Mouse (Mus musculus) layer of hippocampus, postnatal 14 days (tissue): ENCODE measurements around the gene Krt71. TPM values are rescaled to one million over a fixed set of nuclear protein-coding genes. Genes with fewer than 3 reads are reported as not detected.

Source experiments
- DNase-seq, 2 experiments: peaks; one replicate each; pipeline ENCODE4 v3.0.0; 2021 to 2022; ENCODE audit warnings: low spot score in 2 of 2, mixed read lengths in 1 of 2
- long read RNA-seq, 2 experiments: library from polyadenylated mRNA; stranded (forward); transcript quantifications; one replicate each; pipeline ENCODE4 v2.0.0; 2021
- total RNA-seq, 2 experiments: library from RNA; stranded (reverse); gene quantifications; 2 replicates each; pipeline ENCODE4 v1.2.3; 2021

The Krt71 gene
- total RNA-seq: not detected
- long read RNA-seq, experiment 1: 0 reads
- long read RNA-seq, experiment 2: 0 reads

DNA sequence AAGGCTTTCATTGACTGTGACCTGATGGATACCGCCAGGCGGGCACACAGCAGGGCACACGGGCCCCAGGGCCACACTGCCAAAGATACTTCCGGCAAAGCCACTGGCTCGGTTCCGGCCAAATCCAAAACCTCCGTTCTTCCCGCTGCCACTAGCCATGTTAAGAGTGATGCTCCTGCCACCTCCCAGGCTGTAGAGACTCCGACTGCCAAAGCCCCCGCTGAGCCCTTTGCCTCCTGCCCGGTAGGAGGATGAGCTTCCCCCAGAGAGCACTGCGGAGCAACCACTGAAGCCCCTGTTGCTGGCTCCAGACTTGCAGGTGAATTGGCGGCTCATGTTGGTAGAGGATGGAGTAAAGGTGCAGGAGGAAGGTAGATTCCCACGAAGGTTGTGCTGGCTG is at the start of gene Krt71:
Gene Krt71 (minus strand): TSS at position 399 of the 400 bp plus-strand sequence.
- DNase-seq: no peak

DNA sequence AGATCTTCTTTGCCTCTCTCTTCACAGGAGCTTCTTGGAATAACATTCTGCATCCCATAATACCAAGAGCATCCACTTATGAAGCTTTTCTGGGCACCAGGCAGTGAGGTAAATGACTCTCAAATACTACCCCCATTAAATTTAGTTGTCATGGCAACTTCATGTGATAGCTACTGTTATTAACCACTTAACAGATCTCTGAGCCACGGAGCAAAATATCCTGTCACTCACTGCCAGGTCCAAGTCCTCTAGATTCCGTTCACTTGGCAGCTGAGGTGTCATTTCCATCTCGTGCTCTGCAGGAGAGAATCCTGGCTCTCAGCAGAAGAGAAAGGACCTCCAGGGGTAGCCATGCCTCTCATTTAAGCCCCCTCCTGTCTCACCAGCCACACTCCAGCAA is 48.0 kb upstream of the Krt71 start:
- no peak for DNase-seq

DNA sequence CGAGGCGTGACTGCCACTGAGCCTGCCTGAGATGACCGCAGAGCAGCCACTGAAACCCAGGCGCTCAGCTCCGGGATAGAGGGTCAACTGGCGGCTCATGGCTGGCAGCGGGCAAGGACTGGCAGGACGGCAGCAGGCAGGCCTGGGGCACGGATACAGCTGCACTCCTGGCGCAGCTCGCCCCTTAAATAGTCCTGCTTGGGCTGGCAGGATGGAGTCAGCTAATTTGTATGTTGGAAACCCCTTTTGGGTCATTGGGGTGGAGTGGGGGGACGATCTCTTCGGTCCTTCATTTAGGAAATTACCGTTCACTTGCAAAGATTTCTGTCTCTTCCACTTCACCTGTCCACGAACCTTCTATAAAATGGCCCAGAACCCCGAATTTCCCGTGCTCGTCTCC is 43.5 kb upstream of the Krt71 start, which contains the start of gene Krt72:
Gene Krt72 (minus strand): TSS at position 101 of the 400 bp plus-strand sequence.
- no peak for DNase-seq

DNA sequence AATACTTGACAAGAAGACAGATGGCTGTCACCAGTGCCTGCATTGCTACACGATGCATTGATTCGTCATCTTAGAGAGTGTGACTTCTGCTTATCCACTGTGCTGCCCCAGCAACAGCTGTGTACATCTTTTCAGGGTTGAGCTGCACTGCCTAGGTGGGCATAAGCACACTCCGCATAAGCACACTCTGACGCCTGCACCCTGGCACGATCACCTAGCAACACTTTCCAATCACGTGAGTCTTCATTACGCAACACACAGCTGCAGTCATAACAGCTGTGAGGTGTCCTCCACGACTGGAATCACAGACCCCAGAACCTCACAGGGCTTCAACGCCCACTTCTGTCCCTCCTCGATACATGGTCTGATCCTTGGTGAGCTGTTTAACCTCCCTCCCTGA is 30.5 kb upstream of the Krt71 start:
- DNase-seq: no peak

DNA sequence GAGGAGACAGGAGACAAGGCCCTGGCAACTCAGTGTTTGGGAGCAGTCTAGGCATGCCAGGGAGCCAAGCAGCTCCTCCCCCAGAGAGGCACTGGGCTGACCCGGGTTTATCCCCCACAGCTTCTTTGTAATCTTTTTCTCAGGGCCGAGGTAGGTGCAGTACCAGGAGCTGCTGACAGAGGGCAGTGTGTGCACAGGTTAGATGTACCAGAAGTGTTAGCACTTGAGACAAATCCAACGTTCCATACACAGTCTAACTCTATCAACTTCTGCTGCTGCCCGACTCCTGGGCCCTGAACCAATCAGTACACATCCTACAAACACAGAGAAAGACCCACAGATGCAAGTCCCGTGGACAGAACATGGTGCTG is 29.8 kb upstream of the Krt71 start:
- peak; percentile 90 to 93 for DNase-seq

DNA sequence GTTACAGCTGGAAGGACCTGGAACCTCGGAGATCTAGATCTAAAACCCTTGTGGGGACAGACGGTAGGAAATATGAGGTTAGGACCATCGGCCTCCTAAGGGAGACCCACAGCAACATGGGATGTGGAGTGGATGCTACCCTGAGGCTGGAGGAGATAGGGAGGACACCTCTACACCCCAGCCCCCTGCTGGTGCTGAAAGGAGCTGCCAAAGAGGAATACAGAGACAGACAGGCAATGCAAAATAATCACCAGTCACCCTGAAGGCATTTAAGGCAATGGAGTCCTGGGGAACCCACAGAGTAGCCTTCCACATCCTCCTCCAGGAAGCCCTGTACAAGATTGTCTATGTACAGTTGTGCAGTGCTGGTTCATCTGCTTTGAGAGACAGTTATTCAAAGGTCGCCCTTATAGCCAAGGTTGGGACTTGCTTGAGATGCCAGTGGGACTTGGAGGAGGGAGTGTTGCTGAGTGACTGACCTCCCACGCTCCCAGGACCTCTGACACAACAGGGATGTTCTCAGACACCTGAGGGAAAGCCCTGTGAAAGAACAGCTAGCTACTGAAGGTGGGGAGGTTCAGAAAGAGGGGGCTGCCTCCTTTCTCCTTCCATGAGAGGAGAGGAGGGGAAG is 29.3 kb upstream of the Krt71 start:
- DNase-seq: peak; percentile 10 to 20

GRCm38 (mm10) chr15:101770226-101770625 is 27.3 kb upstream of the Krt71 start:
- DNase-seq: no peak

DNA sequence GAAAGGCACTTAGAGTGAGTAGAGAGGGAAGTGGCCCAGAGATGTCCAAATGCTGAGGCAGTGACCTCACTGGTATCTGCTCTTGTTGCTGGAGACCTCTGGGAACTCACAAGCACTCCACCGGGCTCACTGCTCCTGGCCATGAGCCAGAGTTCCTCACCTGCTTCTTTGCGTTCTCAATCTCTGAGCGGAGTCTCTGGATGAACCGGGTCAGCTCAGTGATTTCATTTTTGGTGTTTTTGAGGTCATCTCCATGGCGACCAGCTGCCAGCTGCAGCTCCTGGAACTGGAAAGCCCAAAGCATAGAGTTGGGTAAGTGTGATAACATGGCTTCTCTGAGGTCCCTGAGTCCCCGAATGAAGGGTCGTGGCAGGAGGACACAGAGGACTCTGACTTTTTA is 5.1 kb downstream of the Krt71 start:
- DNase-seq: no peak

- no peak for DNase-seq
Observed at GRCm38 (mm10) chr15:101730653-101731052, 12.3 kb downstream of the Krt71 start.

DNA sequence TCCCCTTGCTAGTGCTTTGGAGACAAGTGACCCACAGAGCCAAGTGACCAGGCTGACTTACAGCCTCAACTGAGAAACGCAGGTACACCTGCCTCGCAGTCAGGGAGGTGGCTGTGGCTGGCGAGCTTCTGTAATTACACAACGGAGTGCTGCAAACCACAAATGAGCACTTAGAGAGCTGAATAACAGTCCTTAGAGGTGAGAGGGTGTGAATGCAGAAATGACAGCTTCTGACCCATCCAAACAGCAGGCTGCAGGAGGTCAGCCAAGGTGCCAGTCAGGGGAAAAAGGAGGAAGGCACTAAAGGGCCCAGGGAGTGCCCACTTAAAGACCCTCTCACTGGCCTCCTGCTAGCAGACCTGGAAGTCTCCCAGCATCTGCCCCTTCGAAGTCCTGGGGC is 18.2 kb downstream of the Krt71 start:
- no peak for DNase-seq

DNA sequence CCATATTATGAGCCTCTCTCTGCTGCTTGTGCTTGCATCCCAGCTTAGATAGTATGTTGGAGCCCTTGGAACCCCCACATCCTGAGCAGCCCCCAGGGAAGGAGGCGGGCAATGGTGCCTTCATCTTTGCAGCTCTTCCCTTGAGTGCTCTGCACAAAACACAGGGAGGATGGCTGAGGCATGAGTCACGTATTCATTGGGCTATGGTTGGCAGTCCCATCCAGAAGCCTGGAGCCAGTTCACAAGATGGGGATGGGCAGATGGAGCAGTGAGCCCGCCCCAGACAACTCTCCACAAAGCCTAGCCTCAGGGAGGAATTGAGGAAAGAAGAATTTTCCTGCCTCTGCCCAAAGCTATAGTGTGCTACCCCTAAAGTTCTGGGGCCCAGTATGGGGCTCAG is 27.1 kb downstream of the Krt71 start:
- no peak for DNase-seq

DNA sequence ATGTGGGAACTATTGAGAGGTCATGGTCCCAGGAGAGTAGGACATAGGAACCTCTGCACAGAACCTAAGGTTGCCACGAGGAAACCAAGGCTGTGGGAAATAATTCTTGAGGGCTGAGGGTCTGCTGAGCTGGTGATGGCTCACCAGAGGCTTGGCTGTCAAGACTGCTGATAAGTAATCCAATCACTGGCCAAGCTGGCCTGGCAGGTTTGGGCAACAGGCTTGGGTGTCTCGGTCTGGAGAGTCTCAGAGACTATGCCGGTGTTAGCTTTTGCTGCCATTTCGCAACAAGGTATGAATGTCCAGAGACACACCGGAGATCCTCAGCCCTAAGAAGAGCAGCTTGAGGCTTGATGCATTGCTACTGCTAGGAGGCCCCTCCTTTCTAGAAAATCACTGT is 28.6 kb downstream of the Krt71 start:
- no peak for DNase-seq

DNA sequence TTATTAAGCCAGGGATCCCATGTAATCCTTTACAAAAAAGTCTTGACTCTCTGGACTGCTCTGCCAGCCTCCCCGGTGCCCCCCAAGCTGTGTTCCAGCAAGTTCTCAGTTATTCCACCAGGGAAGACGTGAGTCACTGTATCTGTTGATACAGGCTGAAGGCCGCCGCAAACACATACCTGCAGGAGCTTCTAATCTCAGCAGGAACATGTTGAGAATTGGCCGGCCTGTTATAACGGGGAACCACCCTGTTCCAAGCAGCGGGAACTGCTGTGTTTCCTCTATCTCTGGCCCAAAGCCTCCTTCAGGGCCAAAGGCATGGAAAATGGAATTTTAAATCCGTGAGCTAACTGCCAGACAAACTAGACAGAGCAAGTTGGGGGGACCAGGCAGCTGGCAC is 29.2 kb downstream of the Krt71 start:
- no peak for DNase-seq

- no peak for DNase-seq
Observed at GRCm38 (mm10) chr15:101712720-101713119, 30.2 kb downstream of the Krt71 start, which contains the start of gene Krt5. Gene Krt5, minus strand, starts transcription at chr15:101712898.

GRCm38 (mm10) chr15:101708683-101709082 is 34.2 kb downstream of the Krt71 start:
- no peak for DNase-seq

DNA sequence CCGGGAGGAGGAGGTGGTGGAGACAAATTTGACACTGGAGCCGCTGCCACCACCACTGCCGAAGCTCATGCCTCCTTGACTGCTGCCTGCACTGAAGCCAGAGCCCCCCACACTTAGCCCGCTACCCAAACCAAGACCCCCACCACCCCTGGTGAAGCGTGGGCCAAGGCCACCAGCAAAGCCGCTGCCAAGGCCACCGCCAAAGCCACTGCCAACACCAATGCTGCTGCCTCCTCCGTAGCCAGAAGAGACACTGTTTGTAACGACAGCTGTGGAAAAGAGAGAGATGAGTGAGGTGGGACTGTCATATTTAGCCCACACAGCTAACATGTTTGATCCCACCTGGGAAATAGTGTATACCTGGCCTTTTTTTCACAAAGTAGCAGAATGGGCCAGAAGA is 35.5 kb downstream of the Krt71 start:
- DNase-seq: no peak

DNA sequence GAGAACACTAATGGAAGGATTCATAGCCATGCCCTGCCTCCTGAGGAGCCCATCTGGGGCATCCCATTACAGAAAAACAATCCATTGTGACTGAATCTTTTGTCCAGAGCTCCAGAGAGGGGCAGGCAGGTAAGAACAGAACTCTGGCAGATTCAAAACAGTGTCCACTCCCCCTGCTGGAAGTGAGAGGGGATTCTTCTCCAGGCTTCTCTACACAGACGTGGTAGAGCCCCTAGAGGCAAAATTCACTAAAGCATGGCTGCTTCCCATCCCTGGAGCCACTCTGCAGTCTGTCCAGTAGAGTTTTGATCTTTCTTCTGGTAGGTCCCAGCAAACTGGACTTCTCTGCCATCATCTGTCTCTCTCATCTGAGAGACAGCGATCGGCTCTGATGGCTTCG is 38.8 kb downstream of the Krt71 start:
- DNase-seq: no peak

DNA sequence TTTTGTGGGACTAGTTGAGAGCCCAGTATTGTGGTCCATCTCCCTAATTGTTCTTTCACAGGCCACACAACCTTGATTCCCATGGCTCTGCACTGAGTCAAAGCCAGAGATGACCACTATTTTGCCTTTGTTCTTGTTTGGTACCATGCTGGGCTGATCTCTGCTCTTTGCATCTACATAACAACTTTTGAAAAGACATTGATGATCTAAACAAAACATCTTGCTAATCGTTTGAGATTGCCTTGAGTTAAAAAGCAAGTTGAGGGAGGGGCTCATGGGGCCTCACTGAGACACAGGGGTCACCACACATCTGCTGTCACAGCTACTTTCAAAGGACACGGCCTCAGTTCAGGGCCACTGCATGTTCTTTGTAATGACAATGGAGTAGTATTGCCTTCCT is 40.5 kb downstream of the Krt71 start:
- no peak for DNase-seq

- DNase-seq: no peak
Observed at GRCm38 (mm10) chr15:101699866-101700265, 43.0 kb downstream of the Krt71 start.

- no peak for DNase-seq
Observed at GRCm38 (mm10) chr15:101699192-101699591, 43.7 kb downstream of the Krt71 start.

GRCm38 (mm10) chr15:101697326-101698188 is 45.4 kb downstream of the Krt71 start:
- peak; percentile 5 to 9 for DNase-seq

DNA sequence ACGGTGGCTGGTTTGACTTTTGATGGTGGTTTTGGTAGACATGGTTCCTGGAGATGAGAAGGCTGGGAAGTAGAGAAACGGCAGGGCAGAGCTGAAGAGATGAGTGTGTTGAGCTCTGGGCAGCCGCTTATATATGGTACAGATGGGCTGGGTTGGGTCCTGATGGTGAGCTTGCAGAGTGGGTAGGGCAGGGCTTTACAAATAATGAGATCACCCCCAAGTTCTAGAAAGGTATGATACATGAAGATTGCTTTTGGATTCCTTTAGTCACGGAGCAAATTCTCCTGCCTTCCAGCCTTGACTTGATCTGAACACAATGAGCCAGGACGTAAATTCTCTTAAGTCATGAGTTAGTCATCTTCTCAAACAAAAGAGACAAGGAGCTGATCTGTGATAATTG is 48.7 kb downstream of the Krt71 start, which contains the start of gene Krt6a:
Gene Krt6a (minus strand): TSS at position 101 of the 400 bp plus-strand sequence.
- no peak for DNase-seq
